Mouse (Mus musculus) induced T-regulatory cell, adult 2 months (primary cell): ENCODE data around the gene Nt5dc3.

Source experiments
- DNase-seq: peaks from one replicate; pipeline ENCODE4 v3.0.0-alpha.2; 2012; ENCODE audit warnings: low read depth

Nt5dc3 gene

GRCm38 (mm10) chr10:86880071-86880806 is 101.4 kb downstream of the Nt5dc3 start:
- no peak for DNase-seq

- DNase-seq: no peak
Observed at GRCm38 (mm10) chr10:86881448-86881847, 102.6 kb downstream of the Nt5dc3 start.

- no peak for DNase-seq
Observed at GRCm38 (mm10) chr10:86886434-86886833, 107.6 kb downstream of the Nt5dc3 start.
